Mouse (Mus musculus) granulocyte monocyte progenitor cell, adult 5-6 weeks (primary cell): ENCODE measurements around the gene Mms19. TPM values are rescaled to one million over a fixed set of nuclear protein-coding genes. Genes with fewer than 3 reads are reported as not detected.

Experiments used
- ATAC-seq: replicated peaks from 2 replicates; pipeline ENCODE4 v1.8.0; 2016; ENCODE audit warnings: mild to moderate bottlenecking, moderate TSS enrichment, inconsistent platforms; ENCODE audit not compliant: poor library complexity, severe bottlenecking
- total RNA-seq, 2 experiments: library from RNA; stranded (forward) in 1 of 2; stranded (reverse) in 1 of 2; fragments of 200-712, 200-1000 nt in 1 of 2; fragments of >200 nt in 1 of 2; fragmentation: Nextera tagmentation in 1 of 2; gene quantifications; 2 replicates each; pipeline ENCODE4 v1.2.3; 2014 to 2017

Mms19 gene
- total RNA-seq, 2 experiments from 2014 or later, result 37.4 to 59.4 TPM

DNA sequence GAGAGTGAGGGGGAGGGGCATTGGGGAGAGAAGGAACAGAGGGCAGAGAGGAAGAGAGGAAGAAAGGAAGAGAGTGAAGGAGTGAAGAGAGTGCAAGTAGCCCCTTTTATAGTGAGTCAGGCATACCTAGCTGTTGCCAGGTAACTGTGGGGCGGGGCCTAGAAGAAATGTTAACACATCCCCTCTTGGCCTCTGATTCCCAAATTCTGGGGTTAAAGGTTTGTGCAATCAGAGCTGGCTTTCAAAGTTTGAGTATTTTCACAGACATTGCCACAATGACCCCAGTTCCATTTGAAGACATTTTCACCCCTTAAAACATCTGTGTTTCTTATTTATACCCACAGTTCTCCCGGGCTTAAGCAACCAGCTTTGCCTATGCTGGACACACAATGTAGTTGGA, 75.7 kb downstream of the Mms19 start:
- no peak for ATAC-seq

DNA sequence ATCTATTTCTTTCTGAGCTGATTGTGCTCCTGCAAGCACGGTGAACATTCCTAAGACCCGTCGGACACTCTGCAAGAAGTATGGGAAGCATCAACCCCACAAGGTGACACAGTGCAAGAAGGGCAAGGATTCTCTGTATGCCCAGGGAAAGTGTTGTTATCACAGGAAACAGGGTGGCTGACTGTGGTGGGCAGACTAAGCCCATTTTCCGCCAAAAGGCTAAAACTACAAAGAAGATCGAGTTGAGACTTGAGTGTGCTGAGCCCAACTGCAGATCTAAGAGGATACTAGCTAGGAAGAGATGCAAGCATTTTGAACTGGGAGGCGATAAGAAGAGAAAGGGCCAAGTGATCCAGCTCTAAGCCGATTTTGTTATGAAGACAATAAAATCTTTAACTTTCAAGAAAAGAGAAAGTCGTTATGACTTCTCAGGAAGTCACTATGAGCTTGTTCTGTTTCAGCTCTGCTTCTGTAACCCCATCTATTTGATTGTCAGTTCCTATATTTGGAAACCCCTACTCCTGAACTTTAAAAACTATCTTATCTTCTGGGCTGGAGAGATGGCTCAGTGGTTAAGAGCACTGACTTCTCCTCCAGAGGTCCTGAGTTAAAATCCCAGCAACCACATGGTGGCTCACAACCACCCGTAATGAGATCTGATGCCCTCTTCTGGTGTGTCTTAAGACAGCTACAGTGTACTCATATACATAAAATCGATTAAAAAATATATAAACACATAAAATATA, 77.9 kb downstream of the Mms19 start:
- ATAC-seq, result no peak

DNA sequence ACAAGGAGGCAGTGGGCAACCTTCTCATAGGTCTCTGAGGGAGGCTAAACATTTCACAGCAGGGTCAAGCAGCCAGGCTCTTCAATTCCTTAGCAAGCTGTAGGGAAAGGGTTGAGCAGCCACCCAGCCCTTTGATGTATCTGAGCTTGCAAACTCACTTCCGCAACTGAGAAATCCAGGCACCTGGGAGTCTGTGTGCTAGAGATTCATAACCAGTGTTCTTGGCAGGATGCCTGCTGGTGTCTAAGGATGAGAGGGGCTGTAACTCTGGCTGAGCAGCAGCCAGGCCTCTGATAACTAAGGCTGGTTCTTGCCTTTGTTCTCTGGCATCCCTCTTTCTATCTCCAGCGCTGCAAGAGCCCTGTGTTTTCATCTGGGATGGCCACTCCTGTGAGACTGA, 79.3 kb downstream of the Mms19 start:
- peak; percentile 21; the same call in 1 of the 2 replicates for ATAC-seq

DNA sequence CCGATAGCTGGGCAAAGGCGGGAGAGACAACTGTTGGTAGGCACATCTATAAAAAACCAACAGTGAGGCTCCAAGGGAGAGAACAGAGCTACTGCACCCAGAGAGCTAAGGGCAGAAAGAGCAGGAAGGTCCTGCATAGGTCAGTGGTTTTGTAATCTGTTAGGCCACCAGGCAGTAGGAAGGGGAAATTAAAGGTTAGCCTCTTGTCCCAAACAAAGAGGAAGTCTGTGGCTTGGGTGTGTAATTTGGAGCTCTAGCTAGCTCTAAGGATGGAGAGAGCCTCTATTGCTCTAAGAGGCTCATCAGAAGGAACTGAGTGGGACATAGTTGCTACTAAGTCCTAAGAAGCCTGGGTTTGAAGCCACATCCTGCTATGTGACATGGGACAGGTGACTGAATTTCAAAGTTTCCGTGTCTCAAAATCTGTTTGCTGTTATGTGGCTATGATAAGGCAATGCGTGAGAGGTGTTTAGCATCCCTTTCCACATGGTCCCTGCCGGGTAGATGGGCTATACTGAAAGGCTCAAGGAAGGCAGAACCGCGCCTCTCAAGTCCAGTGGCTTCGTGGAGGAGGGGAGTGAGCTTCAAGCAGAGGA, 80.4 kb downstream of the Mms19 start:
- ATAC-seq, result peak; percentile 77

DNA sequence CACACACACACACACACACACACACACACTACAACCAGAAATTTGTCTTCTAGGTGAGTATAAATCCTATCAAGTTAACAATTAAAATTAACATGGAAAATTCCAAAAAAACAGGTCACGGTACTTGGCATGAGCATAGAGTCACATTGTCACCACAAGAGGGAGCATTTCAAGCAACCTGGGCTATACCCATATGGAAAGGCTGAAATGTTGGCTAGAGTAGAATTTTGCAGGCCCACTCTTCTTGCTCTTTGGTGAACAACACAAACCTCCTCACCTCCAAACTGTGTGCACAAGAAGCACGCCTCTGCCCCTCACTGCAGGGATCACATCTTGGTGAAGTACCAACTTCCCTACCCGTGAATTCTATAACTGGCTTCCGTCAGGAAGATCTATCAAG, 82.1 kb downstream of the Mms19 start:
- no peak for ATAC-seq

DNA sequence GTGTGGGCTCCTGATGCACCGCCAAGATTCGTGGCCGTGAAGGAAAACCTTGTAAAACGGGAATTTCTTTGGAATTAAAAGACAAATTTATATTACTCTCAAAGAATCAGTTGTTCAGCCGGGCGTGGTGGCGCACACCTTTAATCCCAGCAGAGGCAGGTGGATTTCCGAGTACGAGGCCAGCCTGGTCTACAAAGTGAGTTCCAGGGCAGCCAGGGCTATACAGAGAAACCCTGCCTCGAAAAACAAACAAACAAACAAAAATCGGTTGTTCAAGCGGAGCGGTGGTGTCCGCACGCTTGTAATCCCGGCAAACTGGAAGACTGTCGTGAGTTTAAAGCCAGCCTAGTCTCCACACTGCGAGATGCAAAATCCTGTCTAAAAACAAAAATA, 84.6 kb downstream of the Mms19 start:
- no peak for ATAC-seq

DNA sequence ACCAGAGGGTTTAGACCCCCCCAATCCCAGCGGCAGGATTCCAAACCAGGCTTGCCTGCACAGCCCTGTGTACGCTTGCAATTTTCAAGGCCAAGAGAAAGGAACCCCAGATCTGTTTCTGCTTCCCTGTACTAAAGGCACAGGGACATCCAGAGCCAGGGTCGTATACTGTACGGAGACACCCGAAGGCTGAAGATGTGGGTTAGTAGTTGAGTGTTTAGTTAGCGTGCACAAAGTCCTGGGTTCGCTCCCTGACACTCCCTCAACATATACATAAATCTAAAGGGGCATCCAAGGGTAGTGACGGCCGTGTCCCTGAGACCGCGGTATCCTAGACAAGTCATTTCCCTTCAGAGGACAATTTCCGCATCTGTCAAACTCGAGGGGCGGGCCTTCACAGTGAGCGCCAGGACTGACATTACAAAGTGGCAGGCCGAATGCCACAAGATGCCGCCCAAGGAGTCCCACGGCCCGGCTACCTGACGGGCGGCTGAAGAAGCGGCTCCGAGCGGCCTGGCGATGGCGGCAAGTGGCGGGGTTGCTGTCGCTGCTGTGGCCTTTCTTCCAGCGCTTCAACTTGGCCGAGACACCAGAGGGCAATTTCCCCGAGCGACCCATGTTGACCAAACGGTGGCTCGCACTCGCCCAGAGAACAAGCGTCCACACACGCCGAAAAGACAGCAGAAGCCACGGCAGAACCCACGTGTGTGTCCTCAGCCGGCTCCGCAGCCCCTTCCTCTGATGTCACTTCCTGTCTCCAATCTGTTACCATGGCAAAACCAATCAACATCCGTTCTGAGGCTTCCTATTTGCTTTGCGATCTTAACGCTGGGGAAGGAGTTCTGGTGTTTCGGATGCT, 85.3 kb downstream of the Mms19 start, which contains the start of gene Rrp12:
Gene Rrp12, minus strand, starts transcription at position 714 of the 859 bp plus-strand sequence.
- peak; percentile 80 for ATAC-seq

DNA sequence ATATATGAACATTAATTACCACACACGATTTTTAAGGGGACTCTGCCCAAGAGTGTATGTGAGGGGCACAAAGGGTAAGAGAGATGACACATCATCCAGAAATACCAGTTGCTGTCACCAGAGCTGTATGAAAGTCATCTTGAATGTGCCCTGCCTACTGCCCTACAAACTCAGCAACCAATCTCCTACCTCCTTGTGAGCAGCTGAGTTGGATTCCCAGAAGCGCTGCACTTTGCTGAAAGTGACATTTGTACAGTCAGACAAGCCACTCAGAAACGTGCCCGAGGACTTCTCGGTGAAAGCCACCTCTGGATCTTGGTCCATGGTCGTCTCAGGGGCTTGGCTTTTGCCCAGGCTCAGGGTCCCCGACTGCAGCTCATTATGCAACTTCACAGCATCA, 86.0 kb downstream of the Mms19 start:
- ATAC-seq, result no peak

Other genes with a start within 250 kb of the Mms19 start
- gene Slit1, start 237.5 kb downstream of the Mms19 start, total RNA-seq (2014; fragmentation: Nextera tagmentation), result 0.30 TPM in 1 of 2 replicates, not detected in the other
- 0.15 and 0.17 TPM in 2 replicates for gene Slit1, start 237.5 kb downstream of the Mms19 start, total RNA-seq (2017)
- gene Arhgap19, start 179.1 kb downstream of the Mms19 start, total RNA-seq (2014; fragmentation: Nextera tagmentation), result 19.8 and 25.9 TPM in 2 replicates
- gene Arhgap19, start 179.1 kb downstream of the Mms19 start, total RNA-seq (2017), result 43.2 and 55.3 TPM in 2 replicates
- 2.6 and 5.6 TPM in 2 replicates for gene Frat1, start 151.2 kb downstream of the Mms19 start, total RNA-seq (2014; fragmentation: Nextera tagmentation)
- gene Frat1, start 151.2 kb downstream of the Mms19 start, total RNA-seq (2017), result 10.0 and 11.2 TPM in 2 replicates
- gene Frat2, start 133.0 kb downstream of the Mms19 start, total RNA-seq (2014; fragmentation: Nextera tagmentation), result 18.9 and 20.6 TPM in 2 replicates
- 25.7 and 33.4 TPM in 2 replicates for gene Frat2, start 133.0 kb downstream of the Mms19 start, total RNA-seq (2017)
- 14.8 and 22.3 TPM in 2 replicates for gene Rrp12, start 85.0 kb downstream of the Mms19 start, total RNA-seq (2014; fragmentation: Nextera tagmentation)
- gene Rrp12, start 85.0 kb downstream of the Mms19 start, total RNA-seq (2017), result 18.1 and 20.1 TPM in 2 replicates
- gene Pgam1, start 69.2 kb downstream of the Mms19 start, total RNA-seq (2014; fragmentation: Nextera tagmentation), result 865 and 869 TPM in 2 replicates
- 502 and 504 TPM in 2 replicates for gene Pgam1, start 69.2 kb downstream of the Mms19 start, total RNA-seq (2017)
- 62.5 and 87.5 TPM in 2 replicates for gene Exosc1, start 47.7 kb downstream of the Mms19 start, total RNA-seq (2014; fragmentation: Nextera tagmentation)
- gene Exosc1, start 47.7 kb downstream of the Mms19 start, total RNA-seq (2017), result 69.5 and 82.4 TPM in 2 replicates
- gene Zdhhc16, start 47.7 kb downstream of the Mms19 start, total RNA-seq (2014; fragmentation: Nextera tagmentation), result 77.4 and 78.5 TPM in 2 replicates
- 42.4 and 47.2 TPM in 2 replicates for gene Zdhhc16, start 47.7 kb downstream of the Mms19 start, total RNA-seq (2017)
- gene Ubtd1, start 606 bp upstream of the Mms19 start, total RNA-seq (2014; fragmentation: Nextera tagmentation), result 25.4 and 38.5 TPM in 2 replicates
- gene Ubtd1, start 606 bp upstream of the Mms19 start, total RNA-seq (2017), result 6.4 and 9.5 TPM in 2 replicates
- gene Ankrd2, start 54.8 kb upstream of the Mms19 start, total RNA-seq (2014; fragmentation: Nextera tagmentation), result not detected in 2 replicates
- gene Ankrd2, start 54.8 kb upstream of the Mms19 start, total RNA-seq (2017), result not detected in 2 replicates
- gene Hoga1, start 64.5 kb upstream of the Mms19 start, total RNA-seq (2014; fragmentation: Nextera tagmentation), result not detected in 2 replicates
- gene Hoga1, start 64.5 kb upstream of the Mms19 start, total RNA-seq (2017), result not detected in 2 replicates
- not detected in 2 replicates for gene 4933411K16Rik, start 71.1 kb upstream of the Mms19 start, total RNA-seq (2014; fragmentation: Nextera tagmentation)
- gene 4933411K16Rik, start 71.1 kb upstream of the Mms19 start, total RNA-seq (2017), result not detected in 2 replicates
- gene Morn4, start 105.2 kb upstream of the Mms19 start, total RNA-seq (2014; fragmentation: Nextera tagmentation), result 1.5 and 2.5 TPM in 2 replicates
- gene Morn4, start 105.2 kb upstream of the Mms19 start, total RNA-seq (2017), result 0.09 and 0.72 TPM in 2 replicates
- 19.1 and 21.9 TPM in 2 replicates for gene Pi4k2a, start 109.3 kb upstream of the Mms19 start, total RNA-seq (2014; fragmentation: Nextera tagmentation)
- 6.7 and 7.1 TPM in 2 replicates for gene Pi4k2a, start 109.3 kb upstream of the Mms19 start, total RNA-seq (2017)
- 9.9 and 12.0 TPM in 2 replicates for gene Avpi1, start 147.9 kb upstream of the Mms19 start, total RNA-seq (2014; fragmentation: Nextera tagmentation)
- 4.5 and 10.7 TPM in 2 replicates for gene Avpi1, start 147.9 kb upstream of the Mms19 start, total RNA-seq (2017)
- 15.1 and 19.7 TPM in 2 replicates for gene Marveld1, start 166.2 kb upstream of the Mms19 start, total RNA-seq (2014; fragmentation: Nextera tagmentation)
- 13.2 and 13.9 TPM in 2 replicates for gene Marveld1, start 166.2 kb upstream of the Mms19 start, total RNA-seq (2017)
- gene Zfyve27, start 182.8 kb upstream of the Mms19 start, total RNA-seq (2014; fragmentation: Nextera tagmentation), result 34.6 and 35.5 TPM in 2 replicates
- gene Zfyve27, start 182.8 kb upstream of the Mms19 start, total RNA-seq (2017), result 21.1 and 26.4 TPM in 2 replicates
- gene Sfrp5, start 221.1 kb upstream of the Mms19 start, total RNA-seq (2014; fragmentation: Nextera tagmentation), result not detected in 2 replicates
- not detected in 2 replicates for gene Sfrp5, start 221.1 kb upstream of the Mms19 start, total RNA-seq (2017)